Mouse (Mus musculus) heart, embryonic 12.5 days (tissue): ENCODE results near the gene Ppp6r2. TPM values are rescaled to one million over a fixed set of nuclear protein-coding genes. Genes with fewer than 3 reads are reported as not detected.

ENCODE experiments used
- ATAC-seq: fragments of 200-750 bp; cut with Nextera tagmentation; 2 replicates; pipeline ENCODE4 v1.8.0; 2017; ENCODE audit warnings: moderate TSS enrichment, moderate library complexity; ENCODE audit not compliant: insufficient number of reproducible peaks, low FRiP score
- H3K27ac ChIP-seq: fragments of 300-500 bp; sonication (generic); 2 replicates; pipeline ENCODE4 v1.5.1; 2016; ENCODE audit warnings: mild to moderate bottlenecking, moderate library complexity; ENCODE audit not compliant: poor library complexity, severe bottlenecking
- H3K27me3 ChIP-seq: fragments of 300-500 bp; sonication (generic); replicated peaks from 2 replicates; pipeline ENCODE4 v1.6.1; 2016; ENCODE audit warnings: mild to moderate bottlenecking, moderate library complexity
- H3K36me3 ChIP-seq: fragments of 300-500 bp; sonication (generic); 2 replicates; pipeline ENCODE4 v1.6.1; 2016; ENCODE audit warnings: mild to moderate bottlenecking, moderate library complexity
- H3K4me1 ChIP-seq: fragments of 300-500 bp; sonication (generic); replicated peaks from 2 replicates; pipeline ENCODE4 v1.6.1; 2016; ENCODE audit warnings: mild to moderate bottlenecking
- H3K4me2 ChIP-seq: fragments of 300-500 bp; sonication (generic); 2 replicates; pipeline ENCODE4 v1.6.1; 2016; ENCODE audit warnings: mild to moderate bottlenecking, moderate library complexity
- H3K4me3 ChIP-seq: fragments of 300-500 bp; sonication (generic); 2 replicates; pipeline ENCODE4 v1.5.1; 2016; ENCODE audit warnings: mild to moderate bottlenecking
- H3K9ac ChIP-seq: fragments of 300-500 bp; sonication (generic); 2 replicates; pipeline ENCODE4 v1.6.1; 2016; ENCODE audit warnings: mild to moderate bottlenecking, moderate library complexity
- H3K9me3 ChIP-seq: fragments of 300-500 bp; sonication (generic); replicated peaks from 2 replicates; pipeline ENCODE4 v1.6.1; 2016; ENCODE audit warnings: mild to moderate bottlenecking, moderate library complexity
- WGBS: fragments of 180-500 bp; shearing (Covaris S2); methylation state at CpG from one replicate; pipeline ENCODE4 v1.1.7; 2016; 5-methylcytosine and 5-hydroxymethylcytosine counted together
- polyA plus RNA-seq: library from polyadenylated mRNA; unstranded; fragments of >200 nt; fragmentation: Nextera tagmentation; extraction: Ambion mirVana; gene quantifications from 2 replicates; pipeline ENCODE4 v1.2.1, GENCODE M21; 2016

Ppp6r2 gene
- polyA plus RNA-seq, 1 experiment from 2014 or later: 25.9 TPM

DNA sequence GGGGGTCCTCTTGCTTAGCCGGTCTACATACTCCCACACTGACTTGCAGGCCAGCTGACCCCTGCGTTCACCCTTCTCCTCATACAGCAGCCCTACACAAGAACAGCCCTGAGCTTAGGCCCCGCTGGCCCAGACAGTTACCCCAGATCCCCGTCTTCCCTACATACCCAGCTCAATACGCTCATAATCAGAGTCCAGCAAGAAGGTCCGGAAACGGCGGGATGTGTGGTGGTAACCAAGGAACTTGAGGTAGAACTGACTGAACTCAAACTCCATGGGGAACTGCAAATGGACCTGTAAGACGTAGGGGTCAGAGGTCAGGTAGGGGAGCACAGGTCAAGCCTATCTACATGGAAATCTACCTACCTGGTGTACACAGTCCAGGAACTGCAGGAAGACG lies 82.4 kb downstream of the Ppp6r2 start:
- Histone ChIP-seq H3K36me3 (peaks cover 94% of the 10 kb centered on the region), H3K9ac (no peak overlapping the region), H3K27ac (no peak overlapping the region), H3K27me3 (no peaks in the 10 kb centered on the region), H3K9me3 (no peaks in the 10 kb centered on the region), H3K4me3 (no peak overlapping the region), H3K4me2 (no peak overlapping the region), H3K4me1 (peaks cover 8% of the 10 kb centered on the region)
- no peak for ATAC-seq
- WGBS: 93% methylated on average over 10 of the region's 10 CpGs

- Histone ChIP-seq H3K27me3 (no peaks in the 10 kb centered on the region), H3K4me2 (no peak overlapping the region), H3K27ac (no peak overlapping the region), H3K9me3 (no peaks in the 10 kb centered on the region), H3K4me3 (no peak overlapping the region), H3K4me1 (peaks cover 8% of the 10 kb centered on the region), H3K36me3 (peaks cover 93% of the 10 kb centered on the region), H3K9ac (no peak overlapping the region)
- ATAC-seq: no peak
- 88% methylated on average over 8 of the region's 8 CpGs for WGBS
These were observed 84.3 kb downstream of the Ppp6r2 start for GRCm38 (mm10) chr15:89295580-89296165.

DNA sequence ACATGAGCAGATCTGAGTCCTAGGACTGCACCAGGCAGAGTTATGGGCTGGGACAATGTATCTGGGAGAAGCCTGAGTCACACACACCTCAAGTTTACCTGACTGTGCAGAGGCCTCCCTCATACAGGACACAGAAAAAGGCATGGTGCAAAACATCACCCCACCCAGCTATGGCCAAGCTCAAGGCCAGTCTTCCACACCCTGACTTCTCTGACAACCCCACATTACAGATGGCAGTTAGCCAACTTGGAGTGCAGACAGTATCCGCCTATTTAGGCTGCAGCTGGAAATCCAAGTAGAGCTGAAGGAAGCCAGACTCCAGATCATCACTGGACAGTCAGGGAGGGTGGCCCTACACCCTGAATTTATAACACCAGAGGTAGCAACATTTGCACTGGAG lies 85.1 kb downstream of the Ppp6r2 start:
- Histone ChIP-seq H3K27ac (no peak overlapping the region), H3K27me3 (no peaks in the 10 kb centered on the region), H3K36me3 (peaks cover 93% of the 10 kb centered on the region), H3K4me1 (peaks cover 8% of the 10 kb centered on the region), H3K9ac (no peak overlapping the region), H3K9me3 (no peaks in the 10 kb centered on the region), H3K4me2 (no peak overlapping the region), H3K4me3 (no peak overlapping the region)
- no peak for ATAC-seq
- 43% methylated on average over 1 of the region's 1 CpGs for WGBS

DNA sequence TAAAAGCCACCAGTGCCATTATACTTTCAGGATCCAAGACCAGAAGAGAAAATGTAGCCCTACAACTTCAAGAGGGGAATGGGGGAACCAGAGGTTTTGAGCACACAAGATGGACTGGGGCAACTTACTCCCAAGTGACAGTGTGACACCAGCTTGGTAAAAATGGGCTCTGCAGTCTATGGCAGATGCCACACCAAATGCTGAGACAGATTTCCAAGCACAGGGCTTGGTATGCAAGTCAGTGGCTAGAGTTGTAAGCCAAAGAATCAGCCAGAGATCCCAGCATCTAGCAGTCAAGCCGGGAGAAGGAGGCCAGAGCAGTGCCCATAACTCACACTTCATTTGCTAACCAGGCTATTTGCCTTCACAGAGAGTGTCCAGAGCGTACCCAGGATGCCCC lies 86.3 kb downstream of the Ppp6r2 start:
- H3K27ac ChIP-seq: no peak overlapping the region
- peaks cover 8% of the 10 kb centered on the region for H3K4me1 ChIP-seq
- WGBS: 84% methylated on average over 2 of the region's 2 CpGs
- no peak for ATAC-seq
- no peak overlapping the region for H3K4me2 ChIP-seq
- H3K36me3 ChIP-seq: peaks cover 93% of the 10 kb centered on the region
- H3K4me3 ChIP-seq: no peak overlapping the region
- no peaks in the 10 kb centered on the region for H3K9me3 ChIP-seq
- no peak overlapping the region for H3K9ac ChIP-seq
- H3K27me3 ChIP-seq: no peaks in the 10 kb centered on the region

GRCm38 (mm10) chr15:89300180-89300579 lies 88.8 kb downstream of the Ppp6r2 start:
- Histone ChIP-seq H3K4me3 (no peak overlapping the region), H3K36me3 (peaks cover 93% of the 10 kb centered on the region), H3K27me3 (no peaks in the 10 kb centered on the region), H3K9me3 (no peaks in the 10 kb centered on the region), H3K4me2 (no peak overlapping the region), H3K27ac (no peak overlapping the region), H3K4me1 (peaks cover 8% of the 10 kb centered on the region), H3K9ac (no peak overlapping the region)
- WGBS: 92% methylated on average over 13 of the region's 13 CpGs
- no peak for ATAC-seq

DNA sequence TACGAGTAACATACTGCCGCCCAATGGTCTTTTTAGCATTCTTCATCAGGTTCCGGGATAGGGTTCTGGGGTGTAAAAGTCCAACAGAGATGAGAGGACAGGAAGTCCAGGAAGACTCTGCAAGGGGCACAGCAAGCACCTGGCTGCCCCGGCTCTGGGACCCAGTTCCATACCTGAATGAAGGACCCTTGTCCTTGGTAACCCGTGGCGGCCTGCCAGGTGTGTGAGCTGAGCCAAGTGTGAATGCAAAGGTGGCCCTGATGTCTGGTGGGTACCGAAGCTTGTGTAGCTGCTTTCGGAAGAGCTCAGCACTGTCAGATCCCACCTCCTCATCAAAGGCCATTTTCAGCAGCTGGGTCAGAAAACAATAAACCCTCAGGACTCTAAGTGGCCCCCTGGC lies 89.2 kb downstream of the Ppp6r2 start:
- H3K27me3 ChIP-seq: no peaks in the 10 kb centered on the region

GRCm38 (mm10) chr15:89305966-89306365 lies 94.6 kb downstream of the Ppp6r2 start:
- no peak overlapping the region for H3K27ac ChIP-seq
- ATAC-seq: no peak
- WGBS: 50% methylated on average over 1 of the region's 1 CpGs

More for the DNA sequence above, 89.2 kb downstream of the Ppp6r2 start:
- no peak overlapping the region for H3K4me3 ChIP-seq
- no peaks in the 10 kb centered on the region for H3K9me3 ChIP-seq
- H3K36me3 ChIP-seq: peaks cover 93% of the 10 kb centered on the region
- H3K27ac ChIP-seq: no peak overlapping the region
- no peak overlapping the region for H3K9ac ChIP-seq
- ATAC-seq: no peak
- peaks cover 8% of the 10 kb centered on the region for H3K4me1 ChIP-seq
- H3K4me2 ChIP-seq: no peak overlapping the region
- 95% methylated on average over 8 of the region's 8 CpGs for WGBS

DNA sequence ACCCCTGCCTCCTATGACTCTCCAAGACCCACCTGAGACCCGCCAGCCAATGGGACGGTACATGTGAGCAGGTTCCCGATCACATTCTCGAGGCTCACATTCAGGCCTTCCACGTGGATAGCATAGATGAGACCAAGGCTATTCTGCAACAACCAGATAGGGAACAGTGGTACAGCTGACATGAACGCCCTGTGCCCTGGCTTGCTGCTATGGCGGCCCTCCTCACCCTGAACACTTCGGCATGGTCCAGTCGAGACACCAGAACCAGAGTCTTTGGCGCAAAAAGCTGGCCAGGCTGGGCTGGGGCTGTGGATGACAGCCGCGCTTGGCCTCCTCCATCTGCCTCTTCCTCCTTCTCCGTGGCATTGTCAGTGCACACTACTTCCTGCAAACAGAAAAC lies 96.1 kb downstream of the Ppp6r2 start:
- no peak for ATAC-seq
- Histone ChIP-seq H3K4me1 (peaks cover 40% of the 10 kb centered on the region), H3K27ac (no peak overlapping the region), H3K4me2 (no peak overlapping the region), H3K9me3 (no peaks in the 10 kb centered on the region), H3K4me3 (no peak overlapping the region), H3K36me3 (peaks cover 51% of the 10 kb centered on the region), H3K9ac (no peak overlapping the region), H3K27me3 (no peaks in the 10 kb centered on the region)
- 91% methylated on average over 13 of the region's 13 CpGs for WGBS

More at GRCm38 (mm10) chr15:89305966-89306365, 94.6 kb downstream of the Ppp6r2 start:
- Histone ChIP-seq H3K36me3 (peaks cover 66% of the 10 kb centered on the region), H3K4me3 (no peak overlapping the region), H3K27me3 (no peaks in the 10 kb centered on the region), H3K9ac (no peak overlapping the region), H3K4me2 (no peak overlapping the region), H3K9me3 (no peaks in the 10 kb centered on the region), H3K4me1 (peaks cover 27% of the 10 kb centered on the region)

DNA sequence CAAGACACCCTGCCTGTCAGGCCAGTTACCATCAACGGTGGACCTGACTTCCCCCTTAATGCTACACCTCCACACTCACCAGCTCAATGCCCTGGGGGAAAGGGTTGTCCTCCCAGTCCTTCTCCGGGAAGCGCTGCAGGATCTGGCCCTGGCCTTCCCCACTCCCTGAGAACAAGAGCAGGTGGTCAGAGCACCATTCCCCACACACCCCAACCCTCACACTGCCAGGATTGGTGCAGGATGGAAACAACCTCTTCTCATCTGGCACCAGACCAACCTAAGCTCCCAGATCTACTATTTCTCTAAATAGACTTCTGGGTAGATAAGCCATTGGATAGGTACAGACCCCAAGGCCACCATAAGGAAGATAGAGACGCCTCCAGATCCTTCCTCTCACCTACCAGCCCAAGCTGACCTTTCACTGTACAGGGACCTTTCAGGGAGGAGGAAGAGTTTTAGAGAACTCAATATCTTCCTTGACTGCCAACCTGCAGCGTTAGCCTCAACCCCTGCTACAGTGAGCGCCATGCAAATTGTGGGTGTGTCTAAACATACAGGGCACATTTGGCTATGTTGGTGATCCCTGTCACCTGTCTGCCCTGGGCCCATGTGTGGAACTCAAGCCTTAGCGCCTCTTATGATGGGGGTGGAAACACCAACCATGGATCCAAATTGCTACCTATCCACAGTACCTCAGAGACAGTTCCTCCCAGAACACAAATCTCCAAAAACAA lies 97.2 kb downstream of the Ppp6r2 start:
- 77% methylated on average over 7 of the region's 7 CpGs for WGBS
- Histone ChIP-seq H3K4me1 (peaks cover 51% of the 10 kb centered on the region), H3K9ac (no peak overlapping the region), H3K36me3 (peaks cover 40% of the 10 kb centered on the region), H3K4me3 (no peak overlapping the region), H3K4me2 (no peak overlapping the region), H3K9me3 (no peaks in the 10 kb centered on the region), H3K27ac (no peak overlapping the region), H3K27me3 (no peaks in the 10 kb centered on the region)
- no peak for ATAC-seq

DNA sequence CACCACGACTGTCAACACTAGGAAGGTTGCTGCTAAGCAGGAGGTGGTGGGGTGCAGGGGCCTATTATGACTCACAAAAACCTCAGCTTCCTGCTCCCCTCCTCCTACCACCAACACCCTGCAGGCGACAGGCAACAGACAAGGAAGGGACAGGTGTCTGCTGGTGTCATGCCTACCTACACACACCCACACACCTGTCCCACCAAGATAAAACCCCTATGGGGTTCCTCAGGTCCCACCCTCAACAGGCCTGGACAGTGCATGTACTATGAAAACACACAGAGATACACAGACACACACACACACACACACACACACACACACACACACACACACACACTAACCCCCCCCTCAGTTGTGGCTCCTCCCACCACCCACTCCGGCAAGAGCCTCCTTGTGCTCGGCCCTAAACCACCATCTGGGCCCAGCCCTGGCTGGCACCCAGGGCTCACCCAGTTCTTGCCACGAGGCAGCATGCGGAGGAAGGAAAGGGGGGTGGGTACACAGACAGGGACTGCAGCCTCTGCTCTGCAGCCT lies 98.7 kb downstream of the Ppp6r2 start:
- 54% methylated on average over 6 of the region's 6 CpGs for WGBS
- no peak for ATAC-seq
- no peak overlapping the region for H3K9ac ChIP-seq
- H3K27me3 ChIP-seq: no peaks in the 10 kb centered on the region
- no peaks in the 10 kb centered on the region for H3K9me3 ChIP-seq
- H3K36me3 ChIP-seq: peaks cover 25% of the 10 kb centered on the region
- peaks cover 60% of the 10 kb centered on the region for H3K4me1 ChIP-seq
- H3K4me3 ChIP-seq: no peak overlapping the region
- H3K27ac ChIP-seq: no peak overlapping the region
- H3K4me2 ChIP-seq: no peak overlapping the region

DNA sequence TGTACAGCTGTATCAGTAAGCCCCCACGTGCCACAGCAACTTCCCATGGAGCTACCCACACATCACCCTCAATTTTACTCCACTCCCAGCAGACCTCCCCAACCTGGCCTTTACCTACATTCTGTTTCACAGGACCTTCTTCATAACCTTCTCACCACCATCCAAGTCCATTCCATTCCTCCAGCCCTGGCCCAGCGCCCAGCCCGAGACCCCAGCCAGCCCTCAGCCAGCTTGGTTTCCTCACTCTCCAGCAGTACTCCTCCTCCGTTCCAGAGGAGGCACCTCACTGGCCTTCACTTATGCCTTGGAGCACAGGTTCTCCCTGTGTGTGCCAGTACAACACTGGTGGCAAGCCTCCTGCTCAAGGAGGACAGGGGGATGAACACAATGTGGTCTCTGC lies 102.0 kb downstream of the Ppp6r2 start:
- WGBS: 78% methylated on average over 4 of the region's 4 CpGs
- no peak for ATAC-seq
- Histone ChIP-seq H3K9me3 (no peaks in the 10 kb centered on the region), H3K36me3 (no peaks in the 10 kb centered on the region), H3K4me2 (peak overlapping the region; percentile 96; the same call in 1 of the 2 replicates), H3K4me1 (peaks cover 61% of the 10 kb centered on the region), H3K27ac (no peak overlapping the region), H3K27me3 (no peaks in the 10 kb centered on the region), H3K9ac (0 out of 2 replicates have a peak overlapping the region, but pooled peaks have one; percentile 93), H3K4me3 (peak overlapping the region; percentile 95; the same call in 1 of the 2 replicates)
